Mouse (Mus musculus) heart, postnatal 36 days (tissue): ENCODE measurements around the gene Pxk. TPM values are rescaled to one million over a fixed set of nuclear protein-coding genes. Genes with fewer than 3 reads are reported as not detected.

Experiments used
- DNase-seq, 2 experiments: peaks; one replicate each; pipeline ENCODE4 v3.0.0; 2021 to 2022
- intact Hi-C: fragments of 180-260 bp; cut with DNase I; formaldehyde crosslinking; loops from one replicate; pipeline ENCODE4 v1.15.1; 2025
- total RNA-seq, 2 experiments: library from RNA; stranded (reverse); gene quantifications; 2 replicates each; pipeline ENCODE4 v1.2.3; 2021

Pxk gene
- 10 to 100 TPM; 25.2 to 27.3 TPM for total RNA-seq

DNA sequence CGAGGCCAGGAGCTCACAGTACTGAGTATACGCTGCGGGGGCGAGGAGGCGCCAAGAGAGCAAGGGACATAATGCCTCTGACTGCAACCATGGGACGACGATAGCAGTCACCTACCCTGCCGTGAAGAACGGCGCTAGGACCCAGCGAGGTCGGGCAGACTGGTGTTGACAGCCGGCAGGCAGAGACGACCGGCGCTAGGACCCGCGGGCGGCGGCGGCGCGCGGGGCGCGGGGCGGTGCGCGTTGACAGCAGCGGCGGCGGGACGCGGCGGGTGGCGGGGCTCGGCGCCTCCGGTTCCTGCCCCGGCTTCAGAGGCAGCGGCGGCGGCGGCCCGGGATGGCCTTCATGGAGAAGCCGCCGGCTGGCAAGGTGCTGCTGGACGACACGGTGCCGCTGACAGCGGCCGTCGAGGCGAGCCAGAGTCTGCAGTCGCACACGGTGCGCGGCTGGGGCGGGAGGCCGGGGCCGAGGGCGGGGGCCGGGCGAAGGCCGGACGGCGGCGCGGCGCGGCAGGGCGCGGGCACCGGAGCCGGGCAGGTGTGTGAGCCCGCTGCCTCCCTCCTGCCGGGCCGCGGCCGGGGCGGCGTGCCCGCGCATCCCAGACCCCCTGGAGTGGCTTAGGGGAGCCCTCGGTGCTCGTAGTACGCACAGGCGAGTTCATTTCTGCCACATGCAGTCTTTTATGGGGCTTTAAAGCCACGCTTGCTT is at the start of gene Pxk:
Gene Pxk, plus strand, starts transcription at position 234 of the 709 bp plus-strand sequence.
- peak; percentile 94 to 96 for DNase-seq
- intact Hi-C loops = loop anchor here (2.0 to 5.0 kb wide), 3 partner anchors 17 to 75 kb away; partner anchors contain the start of genes Pdhb and Rpp14

DNA sequence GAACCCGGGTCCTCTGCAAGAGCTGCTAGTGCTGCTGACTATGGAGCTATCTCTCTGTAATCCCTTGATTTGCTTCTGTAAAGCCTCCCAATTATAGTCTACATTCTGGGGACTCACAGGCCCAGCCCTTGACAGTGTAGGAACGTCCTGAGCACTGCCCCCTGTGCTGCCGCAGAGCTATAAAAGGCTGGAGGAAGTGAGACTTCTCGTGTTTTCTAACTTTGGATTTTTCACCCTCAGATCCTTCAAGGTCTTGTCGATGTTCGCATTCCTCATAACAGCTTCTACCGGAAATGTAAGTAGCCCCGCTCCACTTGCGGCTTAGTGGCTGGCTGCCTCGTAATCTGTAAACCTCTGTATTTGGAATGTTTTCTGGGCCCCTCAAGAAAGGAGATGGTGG is 48.7 kb upstream of the Pxk start:
- DNase-seq = no peak
- intact Hi-C loops = no loop called here

DNA sequence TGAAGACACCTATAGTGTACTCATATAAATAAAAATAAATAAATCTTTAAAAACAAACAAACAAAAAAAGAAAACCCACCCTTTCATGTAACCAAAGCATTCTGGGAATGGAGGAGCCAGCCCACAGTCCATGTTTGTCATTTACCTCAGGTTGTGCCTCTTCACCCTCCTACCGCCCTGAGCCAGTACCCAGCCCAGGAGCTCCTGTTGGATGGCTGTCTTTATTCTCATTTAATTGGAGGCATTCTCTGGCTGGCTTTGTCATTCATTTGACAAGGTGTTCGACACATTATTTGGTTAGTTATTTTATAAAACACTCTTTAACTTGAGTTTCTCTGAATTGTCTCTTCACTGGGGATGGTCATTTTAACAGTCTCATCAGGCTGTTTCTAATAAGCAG is 46.1 kb upstream of the Pxk start:
- DNase-seq = no peak
- intact Hi-C loops = no loop called here

DNA sequence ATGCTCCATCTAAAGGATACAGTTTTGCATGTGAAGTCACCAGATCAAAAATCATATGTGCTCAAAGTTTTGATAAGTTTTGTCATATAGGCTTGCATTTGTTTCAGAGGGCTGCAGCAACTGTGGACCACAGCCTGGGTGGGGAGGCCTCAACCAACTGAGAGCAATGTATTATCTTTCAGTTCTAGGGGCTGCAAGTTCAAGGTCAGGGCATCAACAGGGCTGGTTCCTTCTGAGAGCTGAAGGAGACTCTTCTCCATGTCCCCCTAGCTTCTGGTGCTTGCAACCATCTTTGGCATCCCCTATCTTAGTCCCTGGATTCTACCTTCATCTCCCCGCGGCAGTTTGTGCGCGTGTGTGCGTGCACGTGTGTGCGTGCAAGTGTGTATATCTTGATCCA is 45.4 kb upstream of the Pxk start:
- DNase-seq = no peak
- intact Hi-C loops = no loop called here

DNA sequence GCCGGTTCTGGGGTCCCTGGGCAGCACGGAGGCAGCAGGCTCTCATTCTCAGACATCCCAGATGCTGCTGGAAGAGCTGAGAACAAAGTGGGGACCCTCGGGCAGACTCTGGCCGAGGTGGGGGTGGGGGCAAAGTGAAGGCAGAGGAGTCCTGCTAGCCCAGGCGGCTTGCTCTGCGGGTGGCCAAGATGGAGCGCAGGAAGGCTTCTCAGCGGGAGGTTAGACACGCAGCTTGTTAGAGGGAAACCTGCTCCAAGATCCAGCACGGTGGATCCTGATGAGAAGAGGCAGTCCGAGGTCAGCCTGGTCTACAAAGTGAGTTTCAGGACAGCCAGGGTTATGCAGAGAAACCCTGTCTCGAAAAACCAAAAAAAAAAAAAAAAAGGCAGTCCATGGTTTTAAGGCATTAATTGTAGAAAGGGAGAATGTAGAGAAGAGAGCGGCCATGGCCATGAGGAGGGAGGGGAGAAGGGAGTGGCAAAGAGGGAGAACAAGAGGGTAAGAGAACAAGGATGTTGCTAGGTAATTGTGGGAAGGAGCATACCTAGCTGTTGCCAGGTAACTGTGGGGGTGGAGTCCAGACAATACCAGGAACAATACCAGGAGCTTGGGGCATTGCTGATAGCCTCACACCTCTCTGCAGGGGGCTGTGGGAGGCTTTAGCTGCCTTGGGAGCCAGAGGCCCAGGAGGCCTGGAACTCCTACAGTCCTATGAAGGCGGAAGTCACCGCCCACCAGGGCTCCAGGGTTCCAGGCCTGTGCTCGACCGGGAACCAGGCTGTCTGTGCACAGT is 43.5 kb upstream of the Pxk start:
- no peak for DNase-seq
- intact Hi-C loops = no loop called here

DNA sequence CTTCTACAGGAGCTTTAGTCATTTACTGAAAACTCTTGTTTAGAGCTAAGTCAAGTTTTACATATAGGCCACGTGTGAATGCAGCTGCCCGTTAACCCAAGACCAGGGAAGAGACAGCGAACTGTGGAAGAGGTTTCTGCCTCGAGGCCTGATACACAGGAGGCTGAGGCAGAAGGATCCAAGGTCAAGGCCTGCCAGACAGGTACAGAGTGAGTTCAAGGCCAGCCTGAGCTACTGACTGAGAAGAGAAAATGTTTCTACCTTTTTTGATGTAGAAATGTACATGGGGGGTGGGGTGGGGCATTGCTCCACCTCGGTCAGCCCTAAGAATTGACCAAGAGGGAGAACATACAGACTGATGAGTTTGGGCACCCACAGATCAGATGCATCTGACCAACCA is 41.9 kb upstream of the Pxk start:
- DNase-seq = no peak
- intact Hi-C loops = no loop called here

DNA sequence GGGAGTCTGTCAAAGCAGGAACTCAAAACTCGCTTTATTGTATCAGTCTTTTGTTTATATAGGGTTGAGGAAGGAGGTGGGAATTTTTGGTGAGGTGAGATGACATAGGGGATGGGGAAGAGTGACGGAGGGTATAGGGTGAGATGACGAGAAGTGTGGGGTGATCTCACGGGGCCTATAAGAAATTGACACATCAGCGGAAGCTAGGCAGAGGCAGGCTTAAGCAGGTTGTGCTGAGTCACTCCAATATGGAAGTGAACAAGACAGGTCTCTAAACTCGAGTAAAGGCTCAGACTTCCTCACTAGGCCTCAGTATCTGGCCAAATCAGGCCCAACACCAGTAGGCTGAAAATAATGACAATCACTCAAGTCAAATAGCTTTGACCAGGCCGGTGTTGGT is 38.1 kb upstream of the Pxk start:
- no peak for DNase-seq
- intact Hi-C loops = no loop called here

DNA sequence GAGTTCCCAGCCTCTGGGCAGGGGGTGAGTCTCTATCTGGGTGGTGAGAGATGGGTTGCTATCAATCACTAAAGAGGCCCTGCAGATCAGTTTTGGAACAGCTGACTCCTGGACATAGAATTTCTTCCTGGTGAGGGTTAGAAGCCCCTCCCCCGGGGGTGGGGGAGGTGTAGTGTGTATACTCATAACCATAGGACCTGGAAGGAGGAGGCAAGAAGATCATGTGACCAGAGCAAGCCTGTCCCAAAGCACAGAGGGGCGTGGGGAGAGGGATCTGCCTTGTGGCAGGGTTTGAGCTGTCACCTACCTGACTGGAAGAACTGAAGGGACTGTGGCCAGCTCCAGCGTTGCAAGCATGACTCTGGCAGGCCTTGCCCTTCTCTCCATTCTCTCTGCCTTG is 35.9 kb upstream of the Pxk start:
- intact Hi-C loops = no loop called here
- DNase-seq = no peak

DNA sequence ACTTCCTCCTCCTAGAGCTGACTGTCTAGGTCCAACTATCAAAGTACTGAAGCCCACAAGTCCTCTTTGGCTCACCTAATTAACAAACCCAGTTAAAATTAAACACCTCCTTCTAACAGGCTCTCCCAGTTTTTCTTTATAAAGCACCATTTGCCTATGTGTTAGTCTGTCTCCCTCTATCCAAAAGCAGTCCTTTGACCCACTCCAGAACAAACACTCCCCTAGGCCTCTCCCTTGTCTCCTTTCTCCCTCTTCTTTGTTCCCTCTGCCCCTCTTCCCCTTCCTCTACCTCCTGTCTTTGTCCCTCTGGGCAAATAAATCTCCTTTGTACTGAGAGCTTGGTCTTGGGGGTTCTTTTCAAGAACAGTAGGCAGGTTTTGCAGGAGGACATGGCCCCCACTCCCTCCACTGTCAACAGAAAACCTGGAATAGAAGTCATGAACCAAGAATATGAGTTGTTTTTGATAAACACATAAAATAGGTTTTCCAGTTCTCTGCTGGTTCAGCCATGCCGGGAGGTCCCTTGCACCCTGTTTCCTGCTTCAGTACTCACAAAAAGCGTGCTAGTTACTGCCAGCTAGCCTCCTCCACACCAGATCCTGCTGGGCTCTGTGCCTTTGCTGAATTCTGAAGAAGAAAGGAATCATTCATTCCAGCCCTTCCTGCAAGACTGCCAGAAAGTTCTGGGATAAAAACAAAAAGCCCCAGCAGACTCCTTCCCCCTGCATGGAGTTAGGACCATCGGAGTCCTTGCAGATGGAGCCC is 35.3 kb upstream of the Pxk start:
- DNase-seq = no peak
- intact Hi-C loops = no loop called here

DNA sequence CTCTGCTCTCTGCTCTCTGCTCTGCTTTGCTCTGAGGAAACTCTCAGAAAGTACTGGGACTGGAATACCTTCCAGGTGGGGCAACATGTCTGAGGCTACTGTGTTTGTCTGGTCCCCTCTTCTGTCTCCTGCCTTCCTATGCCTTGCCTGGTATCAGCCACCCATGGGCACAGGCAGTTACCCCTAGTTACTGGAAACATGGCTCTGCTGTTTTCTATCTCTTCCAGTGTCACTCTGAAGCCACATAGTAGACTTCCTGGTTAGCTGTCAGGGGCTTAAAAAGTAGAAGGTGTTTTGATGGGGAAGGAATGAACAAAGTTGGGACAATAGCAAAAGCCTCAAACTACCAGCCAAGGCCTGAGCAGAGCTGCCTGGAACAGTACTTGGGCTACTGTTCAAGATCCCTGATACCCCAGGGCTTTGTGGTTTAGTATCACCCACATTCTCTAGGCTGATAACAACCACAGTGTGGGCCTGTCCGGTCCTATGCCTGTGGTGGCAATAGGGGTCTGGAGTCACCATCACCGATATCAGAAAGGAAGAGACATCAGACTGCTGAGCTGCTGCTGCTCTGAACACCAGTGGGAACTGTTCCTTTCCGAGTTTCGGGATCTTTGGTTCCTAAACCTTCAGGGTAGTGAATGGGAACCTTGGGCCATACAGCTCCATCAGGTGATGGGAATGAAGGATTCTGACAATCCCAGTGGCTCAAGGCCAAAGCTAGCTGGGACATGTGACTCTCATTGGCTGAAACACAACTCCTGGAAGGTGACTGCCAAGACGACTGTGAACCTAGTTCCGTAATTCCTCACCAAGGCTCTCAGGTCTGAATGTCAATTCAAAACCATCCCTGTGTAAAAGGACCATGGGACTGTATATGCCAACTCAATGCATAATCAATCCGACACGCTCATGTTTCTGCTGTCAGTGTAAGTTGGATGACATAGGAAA is 33.9 kb upstream of the Pxk start:
- no peak for DNase-seq
- intact Hi-C loops = no loop called here

DNA sequence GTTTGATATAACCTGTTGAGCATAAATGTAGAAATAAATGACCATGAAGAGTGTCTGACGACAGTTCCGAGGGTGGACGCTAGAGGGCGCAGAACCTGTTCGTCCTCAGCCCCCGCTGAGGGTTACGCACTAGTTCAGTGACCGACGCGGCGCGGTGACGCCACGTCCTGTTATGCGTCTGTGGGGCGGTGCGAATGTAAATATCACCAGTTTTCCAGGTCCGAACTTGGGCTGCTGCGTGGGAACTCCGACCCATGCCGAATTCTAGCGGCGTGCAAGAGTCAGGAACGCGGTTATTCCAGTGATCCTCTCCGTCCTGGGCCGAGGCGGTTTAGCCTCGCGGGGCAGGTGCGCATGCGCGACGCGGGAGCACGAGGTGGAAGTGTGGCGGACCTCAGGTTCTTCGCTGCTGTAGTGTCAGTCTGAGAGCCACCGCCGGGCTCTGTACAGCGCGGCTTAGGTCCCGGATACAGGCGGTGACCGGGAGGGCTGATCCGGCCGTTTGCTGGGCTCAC is 17.8 kb upstream of the Pxk start, which contains the start of gene Rpp14:
Gene Rpp14, plus strand, starts transcription at position 203 of the 515 bp plus-strand sequence.
- intact Hi-C loops = loop anchor here (2.0 kb wide), 1 partner anchor 17 kb away; no protein-coding TSS in a partner anchor
- peak; percentile 97 to 98 for DNase-seq

DNA sequence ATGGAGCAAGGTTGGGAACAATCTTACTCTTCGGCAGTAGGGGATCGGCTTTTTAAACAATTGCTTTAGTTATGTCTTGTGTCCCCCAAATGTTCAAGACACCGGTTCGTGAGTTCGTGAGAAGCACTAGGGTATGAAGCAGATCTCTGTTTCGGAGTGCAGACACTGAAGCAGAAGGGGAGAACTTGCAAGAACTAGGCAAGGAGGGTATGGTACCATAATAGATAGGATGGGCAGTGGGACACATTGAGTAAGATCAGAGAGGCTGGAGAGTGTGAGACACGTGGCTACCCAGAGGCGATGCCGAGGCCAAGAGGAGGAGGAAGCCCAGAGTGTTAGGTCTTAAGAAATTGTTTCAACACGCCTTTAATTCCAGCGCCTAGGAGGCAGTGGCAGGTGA is 17.3 kb upstream of the Pxk start:
- intact Hi-C loops = loop anchor here (2.0 kb wide), 1 partner anchor 16 kb away; no protein-coding TSS in a partner anchor
- peak in 1 of 2 experiments; percentile 19 for DNase-seq

DNA sequence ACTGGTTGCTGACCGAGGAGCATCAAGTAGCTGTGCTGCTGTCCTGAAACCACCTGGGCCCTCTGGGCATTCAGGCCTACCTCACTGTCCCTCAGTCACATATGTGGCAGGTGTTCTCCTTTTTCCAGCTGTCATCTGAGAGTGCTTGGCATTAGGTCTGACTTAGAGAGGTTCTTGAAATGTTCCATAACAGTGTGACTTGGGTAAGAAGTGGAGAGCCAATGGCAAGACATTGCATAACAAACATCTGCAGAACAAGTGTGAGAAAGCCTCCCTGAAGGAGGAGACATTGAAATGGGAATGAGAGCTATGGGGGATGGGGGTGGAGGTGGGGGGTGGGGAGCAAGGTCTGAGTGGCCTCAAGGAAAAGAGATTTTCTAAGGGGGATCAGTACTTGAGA is 15.1 kb upstream of the Pxk start:
- intact Hi-C loops = no loop called here
- no peak for DNase-seq

DNA sequence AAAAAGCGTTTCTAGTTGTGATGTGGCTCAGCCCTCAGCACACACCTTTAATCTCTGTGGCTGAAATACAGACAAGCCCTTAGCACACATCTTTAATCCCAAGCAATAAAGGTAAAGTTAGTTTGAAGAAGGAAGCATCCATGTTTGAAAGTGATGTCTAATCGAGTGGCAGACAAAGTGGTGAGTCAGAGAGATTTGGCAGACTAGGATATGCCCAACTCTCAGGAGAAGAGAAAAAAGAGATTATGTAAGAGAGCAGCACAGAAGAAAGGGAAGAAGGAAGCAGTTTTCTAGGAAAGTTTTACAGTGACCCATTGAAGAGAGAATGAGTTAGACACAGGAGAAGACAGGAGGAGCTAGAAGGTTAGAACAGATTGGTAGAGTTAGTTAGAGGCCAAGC is 9.0 kb upstream of the Pxk start:
- no peak for DNase-seq
- intact Hi-C loops = no loop called here

DNA sequence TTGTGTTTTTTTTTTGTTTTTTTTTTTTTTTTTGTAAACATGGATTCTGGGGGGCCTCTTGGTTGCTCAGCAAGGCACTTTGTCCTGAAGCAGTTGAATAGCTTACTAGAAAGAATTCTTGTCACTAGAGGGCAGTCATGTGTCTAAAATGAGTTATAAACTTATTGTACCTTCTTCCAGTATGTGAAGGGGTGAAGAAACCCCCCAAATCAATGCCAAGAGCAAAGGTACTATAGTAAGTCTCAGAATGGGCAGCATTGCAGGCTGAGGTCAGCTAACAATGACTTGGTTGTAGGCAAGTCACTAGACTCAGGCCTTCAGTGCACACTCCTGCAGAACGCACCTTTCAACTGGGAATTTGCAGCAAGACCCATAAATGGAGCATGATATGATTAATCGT is 5.4 kb upstream of the Pxk start:
- intact Hi-C loops = loop anchor here (1.0 to 5.0 kb wide), 5 partner anchors 65 to 256 kb away; no protein-coding TSS in a partner anchor
- no peak for DNase-seq

DNA sequence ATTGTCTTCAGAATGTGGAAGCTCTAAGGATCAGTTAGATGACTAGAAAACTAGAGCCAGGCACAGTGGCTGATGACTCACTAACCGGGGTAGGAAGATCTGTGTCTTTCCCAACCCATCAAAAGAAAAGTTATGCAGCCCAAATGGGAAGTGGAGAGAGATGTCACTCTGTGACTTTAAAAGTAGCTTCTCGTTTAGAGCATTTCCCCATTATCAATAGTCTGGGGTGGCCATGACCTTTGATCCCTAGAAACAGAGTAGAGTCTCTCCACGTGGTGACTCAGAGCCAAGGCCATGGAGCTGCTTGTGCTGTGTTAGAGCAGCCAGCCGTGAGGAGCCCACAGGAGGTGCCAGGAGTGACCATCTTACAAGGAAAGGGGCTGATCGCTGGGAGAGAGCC is 4.6 kb upstream of the Pxk start:
- DNase-seq = no peak
- intact Hi-C loops = loop anchor here (2.0 to 5.0 kb wide), 4 partner anchors 124 to 255 kb away; no protein-coding TSS in a partner anchor

DNA sequence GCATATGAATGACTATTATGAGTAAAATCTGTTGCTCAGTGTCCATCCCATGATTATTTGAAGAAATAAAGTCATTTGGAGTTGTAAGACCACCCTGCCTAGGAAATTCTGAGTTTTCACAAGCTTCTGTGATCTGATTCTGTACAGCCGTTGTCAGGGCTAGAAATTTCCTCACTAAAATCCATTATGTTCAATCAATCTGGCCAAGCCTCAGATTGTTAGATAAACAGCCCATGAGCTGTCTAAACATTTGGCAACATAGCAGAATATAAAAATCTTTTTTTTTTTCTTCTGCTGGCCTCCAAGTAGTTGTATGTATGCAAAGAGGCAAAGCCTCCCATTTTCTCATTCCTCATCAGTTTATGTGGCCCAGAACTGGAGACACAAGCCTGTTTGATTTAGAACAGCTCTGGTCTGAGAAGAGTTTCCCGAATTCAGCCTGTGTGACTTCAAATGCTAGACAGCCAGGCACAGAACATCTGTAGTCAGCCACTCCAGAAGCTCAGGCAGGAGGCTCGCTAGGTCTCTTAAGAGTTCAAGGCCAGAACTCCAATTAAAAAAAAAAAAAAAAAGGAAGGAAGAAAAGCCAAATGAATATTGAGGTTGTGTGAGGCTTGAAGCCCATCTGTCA is 3.0 kb upstream of the Pxk start:
- intact Hi-C loops = loop anchor here (5.0 kb wide), 3 partner anchors 42 to 207 kb away; no protein-coding TSS in a partner anchor
- no peak for DNase-seq

DNA sequence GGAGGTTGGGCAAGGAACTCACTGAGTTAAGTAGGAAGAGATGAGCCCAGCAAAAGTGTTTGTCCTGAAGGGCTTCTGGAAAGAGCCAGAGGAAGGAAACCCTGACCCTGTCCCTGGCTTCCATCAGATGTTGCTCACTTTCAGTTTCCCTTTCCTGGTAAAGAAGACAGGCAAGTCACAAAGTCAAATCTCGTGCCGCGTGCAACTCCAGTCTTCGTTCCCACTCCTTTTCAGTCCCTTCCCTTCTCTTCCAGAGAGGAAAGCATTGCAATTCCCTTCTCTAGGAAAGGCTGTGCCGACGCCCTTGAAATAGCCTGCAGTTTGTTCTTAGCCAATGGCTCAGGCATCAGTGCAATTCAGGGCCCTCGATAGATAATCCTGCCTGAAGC is 2.5 kb upstream of the Pxk start:
- DNase-seq = peak; percentile 52 to 53
- intact Hi-C loops = loop anchor here (5.0 kb wide), 1 partner anchor 42 kb away; no protein-coding TSS in a partner anchor

DNA sequence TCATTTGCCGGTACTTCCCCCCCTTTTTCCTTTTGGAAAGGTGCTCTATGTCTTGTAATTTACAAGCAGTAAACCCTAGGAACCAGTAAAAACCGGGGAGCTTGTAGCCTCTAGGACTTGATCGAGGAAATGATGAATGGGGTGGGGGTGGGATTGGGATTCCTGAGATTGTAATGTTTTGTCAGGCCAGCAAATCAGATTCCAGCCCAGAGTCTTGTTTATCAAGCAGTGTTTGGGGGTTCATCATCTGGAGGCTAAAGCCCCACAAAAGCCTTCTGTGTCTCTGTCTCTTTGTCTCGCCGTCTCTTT is 630 bp downstream of the Pxk start:
- intact Hi-C loops = loop anchor here (2.0 to 5.0 kb wide), 2 partner anchors 39 to 74 kb away; partner anchors contain the start of gene Pdhb
- no peak for DNase-seq
